Mouse (Mus musculus) thymus, adult 18-20 months (tissue): Measurements from ENCODE around the gene Smad9.

Experiments
- DNase-seq, 2 experiments: peaks; one replicate each; pipeline ENCODE4 v3.0.0; 2022; ENCODE audit warnings: mixed read lengths in 2 of 2

Smad9 gene

GRCm38 (mm10) chr3:54755145-54756041 lies at the start of gene Smad9:
Gene Smad9 (plus strand): TSS chr3:54755582.
- no peak for DNase-seq

- DNase-seq = peak in 1 of 2 experiments; percentile 9
Observed at GRCm38 (mm10) chr3:54708972-54709371, 46.4 kb upstream of the Smad9 start.

GRCm38 (mm10) chr3:54714253-54714652 lies 41.1 kb upstream of the Smad9 start, which contains the start of gene Gm21958:
Gene Gm21958 (minus strand): TSS chr3:54714353.
- no peak for DNase-seq

GRCm38 (mm10) chr3:54715461-54715860 lies 39.9 kb upstream of the Smad9 start:
- DNase-seq = no peak

GRCm38 (mm10) chr3:54717348-54717747 lies 38.0 kb upstream of the Smad9 start:
- no peak for DNase-seq

GRCm38 (mm10) chr3:54718947-54719346 lies 36.4 kb upstream of the Smad9 start:
- DNase-seq = no peak

- peak in 1 of 2 experiments; percentile 9 for DNase-seq
Observed at GRCm38 (mm10) chr3:54723741-54724500, 31.5 kb upstream of the Smad9 start.

GRCm38 (mm10) chr3:54725344-54725743 lies 30.0 kb upstream of the Smad9 start:
- no peak for DNase-seq

- DNase-seq = no peak
Observed at GRCm38 (mm10) chr3:54727588-54727987, 27.8 kb upstream of the Smad9 start.

- no peak for DNase-seq
Observed at GRCm38 (mm10) chr3:54728100-54728499, 27.3 kb upstream of the Smad9 start.

GRCm38 (mm10) chr3:54731626-54732150 lies 23.7 kb upstream of the Smad9 start:
- DNase-seq = no peak

GRCm38 (mm10) chr3:54732371-54732770 lies 23.0 kb upstream of the Smad9 start:
- no peak for DNase-seq

- DNase-seq = peak; percentile 82 to 84
Observed at GRCm38 (mm10) chr3:54734411-54735246, 20.8 kb upstream of the Smad9 start.

GRCm38 (mm10) chr3:54735247-54736046 lies 19.9 kb upstream of the Smad9 start, which contains the start of the genes Exosc8 and Alg5:
Gene Exosc8 (minus strand): TSS chr3:54735393.
Gene Alg5 (plus strand): TSS chr3:54735539.
- DNase-seq = peak; percentile 78 to 79

GRCm38 (mm10) chr3:54736101-54736927 lies 19.1 kb upstream of the Smad9 start:
- no peak for DNase-seq

GRCm38 (mm10) chr3:54737317-54737716 lies 18.1 kb upstream of the Smad9 start:
- DNase-seq = no peak

GRCm38 (mm10) chr3:54741965-54742364 lies 13.4 kb upstream of the Smad9 start:
- DNase-seq = no peak

- DNase-seq = no peak
Observed at GRCm38 (mm10) chr3:54745799-54746198, 9.6 kb upstream of the Smad9 start.

- no peak for DNase-seq
Observed at GRCm38 (mm10) chr3:54753411-54753810, 2.0 kb upstream of the Smad9 start.

- DNase-seq = no peak
Observed at GRCm38 (mm10) chr3:54756058-54756457, 676 bp downstream of the Smad9 start.

- DNase-seq = no peak
Observed at GRCm38 (mm10) chr3:54757446-54757845, 2.1 kb downstream of the Smad9 start.
